Mouse (Mus musculus) small intestine, adult 2 months (tissue): ENCODE results near the gene Ccr7. TPM values are rescaled to one million over a fixed set of nuclear protein-coding genes. Genes with fewer than 3 reads are reported as not detected.

Experiments
- H3K27ac ChIP-seq: fragments of 200-500 bp; 2 replicates; pipeline ENCODE4 v1.5.1; 2012; ENCODE audit warnings: low read depth, low read length, control low read depth, inconsistent platforms; ENCODE audit not compliant: insufficient read depth
- H3K27me3 ChIP-seq: fragments of 200-500 bp; 2 replicates; pipeline ENCODE4 v1.6.1; 2012; ENCODE audit warnings: mild to moderate bottlenecking, moderate library complexity, low read length, inconsistent platforms; ENCODE audit not compliant: control insufficient read depth, insufficient read depth
- H3K36me3 ChIP-seq: fragments of 200-500 bp; 2 replicates; pipeline ENCODE4 v1.6.1; 2012; ENCODE audit warnings: mild to moderate bottlenecking, low read length, control low read depth, inconsistent platforms; ENCODE audit not compliant: control insufficient read depth, insufficient read depth
- H3K4me1 ChIP-seq: fragments of 200-500 bp; 2 replicates; pipeline ENCODE4 v1.6.1; 2012; ENCODE audit warnings: low read length, inconsistent platforms, mixed read lengths; ENCODE audit not compliant: control insufficient read depth, insufficient read depth, insufficient read length
- H3K4me3 ChIP-seq: fragments of 200-500 bp; 2 replicates; pipeline ENCODE4 v1.5.1; 2012; ENCODE audit warnings: low read depth, mild to moderate bottlenecking, control low read depth, inconsistent platforms, low read length, moderate library complexity
- CTCF ChIP-seq: fragments of 200-500 bp; IDR thresholded peaks from 2 replicates; pipeline ENCODE4 v1.5.1; 2012; ENCODE audit warnings: low read depth, mild to moderate bottlenecking, control low read depth, inconsistent platforms, low read length, moderate library complexity, mixed read lengths; ENCODE audit not compliant: insufficient replicate concordance, insufficient read length; ENCODE audit errors: extremely low read depth
- POLR2A ChIP-seq: fragments of 200-500 bp; IDR thresholded peaks from 2 replicates; pipeline ENCODE4 v1.6.1; 2012; ENCODE audit warnings: low read depth, mild to moderate bottlenecking, control low read depth, inconsistent platforms, low read length, moderate library complexity
- WGBS: fragments of 180-500 bp; shearing (Covaris S2); methylation state at CpG from one replicate; pipeline ENCODE4 v1.1.7; 2018; 5-methylcytosine and 5-hydroxymethylcytosine counted together
- polyA plus RNA-seq: library from polyadenylated mRNA; depleted of rRNA; stranded (reverse); fragments of >200 nt; gene quantifications from 2 replicates; pipeline ENCODE4 v1.2.3, GENCODE M21; 2012; rRNA removed

Gene Ccr7
- polyA plus RNA-seq, result 2.5 and 4.1 TPM in 2 replicates

DNA sequence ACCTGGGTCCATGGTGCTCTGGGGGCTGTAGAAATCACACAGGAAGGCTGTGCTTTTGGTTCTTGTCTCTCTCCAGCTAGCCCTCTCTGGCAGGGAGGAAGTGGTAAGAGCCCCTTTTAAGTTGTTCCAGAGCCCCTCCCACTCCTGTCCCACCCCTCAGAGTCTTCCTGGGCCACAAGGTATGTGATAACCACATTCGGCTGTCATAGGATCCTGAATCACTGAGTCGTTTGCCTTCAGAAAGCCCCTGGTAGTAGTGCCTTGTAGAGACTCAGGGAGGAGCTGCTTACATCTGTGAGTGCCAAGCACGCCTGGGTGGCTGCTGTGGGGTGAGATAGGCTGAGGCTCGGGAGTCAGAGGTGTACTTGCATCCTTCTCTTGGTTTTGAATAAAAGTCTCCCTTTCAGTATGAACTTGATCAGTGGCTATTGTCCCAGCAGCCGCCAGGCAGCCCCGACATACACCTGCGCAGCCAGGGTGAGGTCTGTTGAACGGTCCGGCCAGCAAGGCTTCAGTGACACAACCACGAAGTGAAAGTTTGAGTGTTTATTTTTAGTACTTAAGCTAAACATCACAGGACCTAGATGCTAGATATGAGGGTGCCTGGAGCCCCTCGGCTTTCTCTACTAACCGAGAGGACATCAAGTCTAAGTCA is at the start of gene Ccr7:
Gene Ccr7, minus strand, starts transcription at position 91 of the 655 bp plus-strand sequence.
- 51% methylated on average over 12 of the region's 12 CpGs for WGBS

DNA sequence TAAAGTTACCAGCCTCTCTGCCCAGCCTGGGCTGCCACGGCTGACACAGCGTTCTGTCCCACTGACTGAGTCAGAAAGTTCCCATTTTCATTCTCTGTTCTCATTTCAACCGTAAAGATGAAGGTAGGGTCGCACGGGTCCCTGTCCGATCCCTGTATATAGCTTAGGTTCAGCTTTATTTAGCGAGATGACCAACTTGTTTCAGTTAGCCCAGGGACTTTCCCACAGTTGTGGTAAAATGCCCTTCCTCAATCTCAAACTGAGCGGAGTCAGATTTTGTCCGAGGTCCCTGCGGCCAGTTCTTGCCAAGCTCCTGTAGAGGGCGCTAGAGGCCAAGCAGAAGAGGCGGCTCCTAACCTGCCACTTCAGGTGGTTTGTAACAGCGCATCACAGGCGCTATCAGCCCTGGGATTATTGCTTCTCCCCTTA is 34.3 kb upstream of the Ccr7 start:
- Histone ChIP-seq H3K36me3 (no peaks in the 10 kb centered on the region), H3K4me3 (no peak overlapping the region), H3K27ac (no peak overlapping the region), H3K4me1 (no peaks in the 10 kb centered on the region), H3K27me3 (no peaks in the 10 kb centered on the region)
- TF ChIP-seq CTCF, result peak; percentile 79
- no peak for TF ChIP-seq POLR2A
- 17% methylated on average over 14 of the region's 14 CpGs for WGBS

More for the DNA sequence above, at the start of gene Ccr7:
- Histone ChIP-seq H3K27me3 (no peaks in the 10 kb centered on the region), H3K4me1 (no peaks in the 10 kb centered on the region), H3K4me3 (no peak within 1 kb of the TSS; the same call in 1 of the 2 replicates), H3K36me3 (no peaks in the 10 kb centered on the region), H3K27ac (no peak within 1 kb of the TSS)
- TF ChIP-seq POLR2A (no peak), CTCF (no peak)

DNA sequence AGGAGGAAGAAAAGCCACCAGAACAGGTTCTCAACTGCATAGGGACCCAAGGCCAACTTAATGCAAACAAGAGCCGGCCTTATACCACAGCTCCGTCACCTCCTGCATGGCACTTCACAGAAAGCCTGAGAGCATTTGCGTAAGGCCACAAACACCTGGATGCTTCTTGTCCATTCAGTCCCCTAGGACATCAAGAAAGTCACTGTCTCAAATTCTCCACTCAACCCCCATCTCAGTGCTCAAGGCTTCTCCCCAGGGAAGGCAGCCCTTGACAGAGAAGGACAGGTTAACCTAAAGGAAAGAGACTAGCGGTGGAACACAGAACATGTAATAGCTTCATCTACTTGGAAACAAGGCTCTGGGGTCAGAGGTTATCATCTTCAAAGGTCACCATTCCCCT is 32.5 kb upstream of the Ccr7 start:
- H3K36me3 ChIP-seq, result no peaks in the 10 kb centered on the region
- H3K4me1 ChIP-seq, result no peaks in the 10 kb centered on the region
- WGBS, result 68% methylated on average over 4 of the region's 4 CpGs
- H3K27me3 ChIP-seq, result no peaks in the 10 kb centered on the region
- H3K4me3 ChIP-seq, result no peak overlapping the region
- no peak overlapping the region for H3K27ac ChIP-seq
- TF ChIP-seq CTCF, result no peak
- TF ChIP-seq POLR2A, result no peak

DNA sequence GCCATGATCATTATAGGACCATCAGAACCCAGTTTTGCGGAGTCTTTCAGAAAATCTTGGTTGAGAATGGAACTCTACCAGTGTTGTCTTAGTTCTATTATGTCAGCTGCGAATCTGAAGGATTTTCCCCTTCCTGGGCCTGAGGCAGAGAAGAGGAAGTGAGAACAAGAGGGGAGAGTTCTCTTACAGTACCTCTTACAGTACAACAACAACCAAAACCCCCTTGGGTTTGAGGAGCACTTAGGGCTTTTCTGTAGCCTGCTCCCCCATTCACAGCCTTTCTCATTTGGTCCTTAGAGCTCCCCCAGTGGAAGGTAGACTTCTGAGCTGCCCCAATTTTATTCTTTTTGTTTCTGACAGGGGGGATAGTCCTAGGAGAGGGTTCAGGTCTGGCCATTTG is 32.0 kb upstream of the Ccr7 start:
- no peak overlapping the region for H3K4me3 ChIP-seq
- no peak for TF ChIP-seq CTCF
- no peak for TF ChIP-seq POLR2A
- H3K27me3 ChIP-seq, result no peaks in the 10 kb centered on the region
- H3K27ac ChIP-seq, result no peak overlapping the region
- no peaks in the 10 kb centered on the region for H3K36me3 ChIP-seq
- 69% methylated on average over 2 of the region's 2 CpGs for WGBS
- no peaks in the 10 kb centered on the region for H3K4me1 ChIP-seq

DNA sequence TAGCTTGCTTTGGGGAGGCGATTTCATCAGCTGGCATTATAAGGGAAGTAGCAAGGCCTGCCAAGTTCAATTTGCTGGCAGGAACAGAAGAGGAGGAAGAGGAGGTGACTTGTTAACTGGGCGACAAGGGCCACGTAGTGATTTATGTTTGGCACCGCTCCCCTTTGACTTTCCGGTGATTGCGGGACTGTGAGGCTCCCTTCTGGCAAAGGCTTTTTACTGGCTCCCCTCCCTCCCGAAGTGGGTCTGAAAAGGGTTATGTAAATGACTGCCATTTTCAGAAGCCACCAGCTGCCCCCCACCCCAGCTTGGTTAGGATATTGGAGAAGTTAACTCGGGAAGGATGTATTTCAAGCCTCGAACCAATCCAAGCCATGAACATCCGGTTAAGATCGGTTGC is 27.7 kb upstream of the Ccr7 start:
- Histone ChIP-seq H3K4me1 (peaks cover 5% of the 10 kb centered on the region; the same call in 1 of the 2 replicates), H3K27ac (no peak overlapping the region), H3K4me3 (no peak overlapping the region), H3K27me3 (no peaks in the 10 kb centered on the region), H3K36me3 (no peaks in the 10 kb centered on the region)
- 33% methylated on average over 11 of the region's 11 CpGs for WGBS
- TF ChIP-seq CTCF (no peak), POLR2A (no peak)

DNA sequence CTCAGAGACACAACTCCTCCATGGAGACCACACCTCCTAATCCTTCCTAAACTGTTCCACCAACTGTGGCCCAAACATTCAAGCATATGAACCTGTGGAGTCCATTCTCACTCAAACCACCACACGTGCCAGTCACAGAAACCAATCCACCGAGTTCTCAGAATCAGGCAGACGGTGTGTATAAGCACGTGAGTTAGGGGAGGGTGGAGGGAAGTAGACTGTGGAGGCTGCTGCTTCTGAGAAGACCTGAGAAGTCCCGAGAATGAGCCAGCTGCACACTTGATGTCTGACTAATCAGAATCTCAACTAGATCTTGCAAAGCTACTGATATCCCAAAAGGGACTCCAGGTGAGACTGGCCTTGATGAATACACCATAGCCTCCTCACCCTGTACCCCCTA is 25.2 kb upstream of the Ccr7 start:
- H3K27me3 ChIP-seq, result no peaks in the 10 kb centered on the region
- TF ChIP-seq CTCF (no peak), POLR2A (no peak)
- no peaks in the 10 kb centered on the region for H3K36me3 ChIP-seq
- WGBS, result 80% methylated on average over 5 of the region's 5 CpGs
- H3K4me3 ChIP-seq, result no peak overlapping the region
- no peak overlapping the region for H3K27ac ChIP-seq
- peaks cover 5% of the 10 kb centered on the region; the same call in 1 of the 2 replicates for H3K4me1 ChIP-seq

DNA sequence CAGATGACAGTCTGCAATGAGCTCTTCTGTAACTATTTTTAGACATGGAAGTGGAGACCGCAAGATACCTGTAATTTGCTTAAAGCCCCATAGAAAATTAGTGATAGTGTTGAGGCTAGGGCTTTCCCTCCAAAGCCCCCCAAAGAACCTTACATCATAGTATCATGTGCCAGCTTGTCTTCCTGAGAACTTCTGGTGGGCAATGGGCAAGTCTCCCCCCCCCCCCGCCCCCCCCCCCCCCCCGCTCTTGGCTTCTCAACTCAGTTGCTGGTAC is 23.0 kb upstream of the Ccr7 start:
- Histone ChIP-seq H3K27ac (no peak overlapping the region), H3K36me3 (no peaks in the 10 kb centered on the region)

DNA sequence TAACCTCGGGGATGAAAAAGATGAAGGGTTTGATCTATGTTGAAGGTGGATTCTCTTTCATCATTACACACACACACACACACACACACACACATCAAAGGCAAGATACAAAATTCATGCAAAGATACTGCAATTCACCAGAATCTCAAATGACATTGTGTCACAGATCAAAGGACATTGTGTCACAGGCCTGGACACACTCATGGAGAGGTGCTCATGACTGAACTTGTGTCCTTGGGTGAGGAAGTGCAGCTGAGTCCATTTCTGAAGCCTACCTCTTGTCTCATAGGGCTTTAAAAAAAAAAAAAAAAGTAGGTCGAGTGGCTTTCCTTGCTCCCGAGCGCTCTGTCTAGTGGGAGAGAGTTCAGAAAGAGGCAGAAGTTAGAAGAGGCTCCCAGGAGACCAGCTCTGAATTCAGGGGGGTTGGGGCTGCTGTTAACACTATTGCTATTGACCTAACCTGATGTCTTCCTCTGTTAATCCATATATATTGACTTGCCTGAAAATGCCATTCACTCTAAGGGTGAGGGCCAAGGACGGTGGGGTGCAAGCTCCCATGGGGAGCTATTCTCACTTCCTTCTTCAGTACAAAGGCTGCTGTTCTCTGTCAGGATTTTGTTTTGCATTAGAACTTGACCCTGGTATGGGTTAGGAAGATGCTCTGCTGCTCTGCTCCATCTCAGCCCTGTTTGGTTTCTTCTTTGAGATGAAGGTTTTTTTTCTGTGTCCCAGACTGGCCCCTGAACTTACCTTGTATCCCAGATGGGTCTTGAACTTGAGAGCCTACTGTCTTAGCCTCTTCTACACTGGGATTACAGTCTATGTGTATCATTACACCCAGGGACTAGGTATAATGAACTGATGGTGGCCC is 22.4 kb upstream of the Ccr7 start:
- Histone ChIP-seq H3K4me1 (peaks cover 5% of the 10 kb centered on the region; the same call in 1 of the 2 replicates), H3K4me3 (no peak overlapping the region), H3K27me3 (no peaks in the 10 kb centered on the region), H3K36me3 (no peaks in the 10 kb centered on the region), H3K27ac (no peak overlapping the region)
- 69% methylated on average over 5 of the region's 5 CpGs for WGBS
- no peak for TF ChIP-seq CTCF
- no peak for TF ChIP-seq POLR2A

More for the DNA sequence above, 23.0 kb upstream of the Ccr7 start:
- no peak for TF ChIP-seq POLR2A
- TF ChIP-seq CTCF, result no peak
- Histone ChIP-seq H3K4me3 (no peak overlapping the region), H3K27me3 (no peaks in the 10 kb centered on the region), H3K4me1 (peaks cover 5% of the 10 kb centered on the region; the same call in 1 of the 2 replicates)
- WGBS, result 58% methylated on average over 2 of the region's 3 CpGs
